Mouse (Mus musculus): ENCODE measurements around the gene Slc39a11. TPM values are rescaled to one million over a fixed set of nuclear protein-coding genes. Genes with fewer than 3 reads are reported as not detected.

The Slc39a11 gene
- polyA plus RNA-seq, 1 experiment from 2014 or later = 17.8 TPM

- no peak overlapping the region for H3K9ac ChIP-seq (ENCODE audit: low read length)
- H3K4me1 ChIP-seq (ENCODE audit: control insufficient read depth, insufficient read depth, low read length) = peaks cover 9% of the 10 kb centered on the region
- no peak overlapping the region for H3K4me3 ChIP-seq (ENCODE audit: low read depth, low read length)
- H3K27ac ChIP-seq (ENCODE audit: low read depth, low read length) = no peak overlapping the region
- DNase-seq (ENCODE audit: low spot score, missing footprints) (no peak), ATAC-seq (ENCODE audit: low FRiP score) (no peak)
- no peaks in the 10 kb centered on the region for H3K9me3 ChIP-seq (ENCODE audit: control insufficient read depth, low read length)
- no peaks in the 10 kb centered on the region; the same call in 1 of the 2 replicates for H3K27me3 ChIP-seq (ENCODE audit: control insufficient read depth, insufficient read depth, low read length)
- no peak overlapping the region for H3K4me2 ChIP-seq
- H3K36me3 ChIP-seq (ENCODE audit: control insufficient read depth, insufficient read depth, low read length) = no peaks in the 10 kb centered on the region
- 98% methylated on average over 4 of the region's 4 CpGs for WGBS
Observed at GRCm38 (mm10) chr11:113253169-113253568, 396.7 kb downstream of the Slc39a11 start.

GRCm38 (mm10) chr11:113251172-113251571 lies 398.7 kb downstream of the Slc39a11 start:
- H3K36me3 ChIP-seq (ENCODE audit: control insufficient read depth, insufficient read depth, low read length) = no peaks in the 10 kb centered on the region
- no peak overlapping the region for H3K4me3 ChIP-seq (ENCODE audit: low read depth, low read length)
- DNase-seq (ENCODE audit: low spot score, missing footprints) (no peak), ATAC-seq (ENCODE audit: low FRiP score) (no peak)
- no peaks in the 10 kb centered on the region; the same call in 1 of the 2 replicates for H3K27me3 ChIP-seq (ENCODE audit: control insufficient read depth, insufficient read depth, low read length)
- 95% methylated on average over 7 of the region's 7 CpGs for WGBS
- H3K9me3 ChIP-seq (ENCODE audit: control insufficient read depth, low read length) = no peaks in the 10 kb centered on the region
- H3K9ac ChIP-seq (ENCODE audit: low read length) = no peak overlapping the region
- no peak overlapping the region for H3K4me2 ChIP-seq
- H3K4me1 ChIP-seq (ENCODE audit: control insufficient read depth, insufficient read depth, low read length) = peaks cover 9% of the 10 kb centered on the region
- H3K27ac ChIP-seq (ENCODE audit: low read depth, low read length) = no peak overlapping the region

GRCm38 (mm10) chr11:113246475-113246874 lies 403.4 kb downstream of the Slc39a11 start:
- Histone ChIP-seq H3K27ac (ENCODE audit: low read depth, low read length) (no peak overlapping the region), H3K27me3 (ENCODE audit: control insufficient read depth, insufficient read depth, low read length) (no peaks in the 10 kb centered on the region), H3K9me3 (ENCODE audit: control insufficient read depth, low read length) (no peaks in the 10 kb centered on the region), H3K9ac (ENCODE audit: low read length) (no peak overlapping the region), H3K4me3 (ENCODE audit: low read depth, low read length) (no peak overlapping the region), H3K4me1 (ENCODE audit: control insufficient read depth, insufficient read depth, low read length) (no peaks in the 10 kb centered on the region), H3K36me3 (ENCODE audit: control insufficient read depth, insufficient read depth, low read length) (no peaks in the 10 kb centered on the region), H3K4me2 (no peak overlapping the region)
- no peak for ATAC-seq (ENCODE audit: low FRiP score)
- peak; percentile 6 for DNase-seq (ENCODE audit: low spot score, missing footprints)
- WGBS = 77% methylated on average over 9 of the region's 9 CpGs

GRCm38 (mm10) chr11:113245666-113246065 lies 404.2 kb downstream of the Slc39a11 start:
- no peaks in the 10 kb centered on the region for H3K36me3 ChIP-seq (ENCODE audit: control insufficient read depth, insufficient read depth, low read length)
- no peak overlapping the region for H3K9ac ChIP-seq (ENCODE audit: low read length)
- H3K4me2 ChIP-seq = no peak overlapping the region
- peak; percentile 81 for DNase-seq (ENCODE audit: low spot score, missing footprints)
- no peak overlapping the region for H3K27ac ChIP-seq (ENCODE audit: low read depth, low read length)
- no peaks in the 10 kb centered on the region for H3K4me1 ChIP-seq (ENCODE audit: control insufficient read depth, insufficient read depth, low read length)
- H3K27me3 ChIP-seq (ENCODE audit: control insufficient read depth, insufficient read depth, low read length) = no peaks in the 10 kb centered on the region
- H3K9me3 ChIP-seq (ENCODE audit: control insufficient read depth, low read length) = no peaks in the 10 kb centered on the region
- no peak overlapping the region for H3K4me3 ChIP-seq (ENCODE audit: low read depth, low read length)
- 84% methylated on average over 10 of the region's 10 CpGs for WGBS
- ATAC-seq (ENCODE audit: low FRiP score) = peak; percentile 52; the same call in 1 of the 2 replicates

GRCm38 (mm10) chr11:113234432-113234831 lies 415.4 kb downstream of the Slc39a11 start:
- no peaks in the 10 kb centered on the region for H3K9me3 ChIP-seq (ENCODE audit: control insufficient read depth, low read length)
- H3K9ac ChIP-seq (ENCODE audit: low read length) = no peak overlapping the region
- peaks cover 2% of the 10 kb centered on the region; the same call in 1 of the 2 replicates for H3K27me3 ChIP-seq (ENCODE audit: control insufficient read depth, insufficient read depth, low read length)
- no peak overlapping the region for H3K27ac ChIP-seq (ENCODE audit: low read depth, low read length)
- ATAC-seq (ENCODE audit: low FRiP score) (no peak), DNase-seq (ENCODE audit: low spot score, missing footprints) (no peak)
- H3K4me3 ChIP-seq (ENCODE audit: low read depth, low read length) = no peak overlapping the region
- no peaks in the 10 kb centered on the region for H3K36me3 ChIP-seq (ENCODE audit: control insufficient read depth, insufficient read depth, low read length)
- H3K4me2 ChIP-seq = no peak overlapping the region
- peaks cover 6% of the 10 kb centered on the region; the same call in 1 of the 2 replicates for H3K4me1 ChIP-seq (ENCODE audit: control insufficient read depth, insufficient read depth, low read length)
- 93% methylated on average over 2 of the region's 2 CpGs for WGBS

- no peaks in the 10 kb centered on the region for H3K36me3 ChIP-seq (ENCODE audit: control insufficient read depth, insufficient read depth, low read length)
- ATAC-seq (ENCODE audit: low FRiP score) (no peak), DNase-seq (ENCODE audit: low spot score, missing footprints) (peak; percentile 84)
- no peak overlapping the region for H3K9ac ChIP-seq (ENCODE audit: low read length)
- H3K27ac ChIP-seq (ENCODE audit: low read depth, low read length) = no peak overlapping the region
- H3K4me1 ChIP-seq (ENCODE audit: control insufficient read depth, insufficient read depth, low read length) = peaks cover 6% of the 10 kb centered on the region; the same call in 1 of the 2 replicates
- no peaks in the 10 kb centered on the region for H3K9me3 ChIP-seq (ENCODE audit: control insufficient read depth, low read length)
- WGBS = 28% methylated on average over 6 of the region's 6 CpGs
- H3K27me3 ChIP-seq (ENCODE audit: control insufficient read depth, insufficient read depth, low read length) = peaks cover 11% of the 10 kb centered on the region; the same call in 1 of the 2 replicates
- H3K4me2 ChIP-seq = no peak overlapping the region
- H3K4me3 ChIP-seq (ENCODE audit: low read depth, low read length) = no peak overlapping the region
Observed at GRCm38 (mm10) chr11:113232049-113232448, 417.8 kb downstream of the Slc39a11 start.

- Histone ChIP-seq H3K27ac (ENCODE audit: low read depth, low read length) (no peak overlapping the region), H3K4me1 (ENCODE audit: control insufficient read depth, insufficient read depth, low read length) (peaks cover 6% of the 10 kb centered on the region; the same call in 1 of the 2 replicates), H3K9ac (ENCODE audit: low read length) (no peak overlapping the region), H3K4me3 (ENCODE audit: low read depth, low read length) (no peak overlapping the region), H3K9me3 (ENCODE audit: control insufficient read depth, low read length) (no peaks in the 10 kb centered on the region), H3K27me3 (ENCODE audit: control insufficient read depth, insufficient read depth, low read length) (peaks cover 18% of the 10 kb centered on the region), H3K36me3 (ENCODE audit: control insufficient read depth, insufficient read depth, low read length) (no peaks in the 10 kb centered on the region), H3K4me2 (no peak overlapping the region)
- WGBS = 64% methylated on average over 6 of the region's 6 CpGs
- ATAC-seq (ENCODE audit: low FRiP score) (peak; percentile 73; the same call in 1 of the 2 replicates), DNase-seq (ENCODE audit: low spot score, missing footprints) (peak; percentile 89)
Observed at GRCm38 (mm10) chr11:113230410-113231132, 419.3 kb downstream of the Slc39a11 start.

GRCm38 (mm10) chr11:113225748-113226147 lies 424.1 kb downstream of the Slc39a11 start:
- H3K27me3 ChIP-seq (ENCODE audit: control insufficient read depth, insufficient read depth, low read length) = peaks cover 53% of the 10 kb centered on the region
- no peak overlapping the region for H3K27ac ChIP-seq (ENCODE audit: low read depth, low read length)
- no peak overlapping the region for H3K9ac ChIP-seq (ENCODE audit: low read length)
- H3K4me3 ChIP-seq (ENCODE audit: low read depth, low read length) = no peak overlapping the region
- 76% methylated on average over 3 of the region's 3 CpGs for WGBS
- no peaks in the 10 kb centered on the region for H3K36me3 ChIP-seq (ENCODE audit: control insufficient read depth, insufficient read depth, low read length)
- no peak overlapping the region for H3K4me2 ChIP-seq
- no peaks in the 10 kb centered on the region for H3K9me3 ChIP-seq (ENCODE audit: control insufficient read depth, low read length)
- DNase-seq (ENCODE audit: low spot score, missing footprints) (peak; percentile 61), ATAC-seq (ENCODE audit: low FRiP score) (no peak)
- peaks cover 12% of the 10 kb centered on the region; the same call in 1 of the 2 replicates for H3K4me1 ChIP-seq (ENCODE audit: control insufficient read depth, insufficient read depth, low read length)

GRCm38 (mm10) chr11:113223756-113224323 lies 426.0 kb downstream of the Slc39a11 start:
- H3K27ac ChIP-seq (ENCODE audit: low read depth, low read length) = no peak overlapping the region
- ATAC-seq (ENCODE audit: low FRiP score) = no peak
- H3K9me3 ChIP-seq (ENCODE audit: control insufficient read depth, low read length) = no peaks in the 10 kb centered on the region
- peak; percentile 60 for DNase-seq (ENCODE audit: low spot score, missing footprints)
- H3K27me3 ChIP-seq (ENCODE audit: control insufficient read depth, insufficient read depth, low read length) = peaks cover 66% of the 10 kb centered on the region
- H3K4me2 ChIP-seq = no peak overlapping the region
- H3K4me1 ChIP-seq (ENCODE audit: control insufficient read depth, insufficient read depth, low read length) = peaks cover 10% of the 10 kb centered on the region; the same call in 1 of the 2 replicates
- no peaks in the 10 kb centered on the region for H3K36me3 ChIP-seq (ENCODE audit: control insufficient read depth, insufficient read depth, low read length)
- no peak overlapping the region for H3K9ac ChIP-seq (ENCODE audit: low read length)
- 73% methylated on average over 4 of the region's 4 CpGs for WGBS
- H3K4me3 ChIP-seq (ENCODE audit: low read depth, low read length) = no peak overlapping the region

All from midbrain, embryonic 11.5 days (tissue).